ENCODE assay signal across 15 mouse cellular contexts in the genomic region with DNA sequence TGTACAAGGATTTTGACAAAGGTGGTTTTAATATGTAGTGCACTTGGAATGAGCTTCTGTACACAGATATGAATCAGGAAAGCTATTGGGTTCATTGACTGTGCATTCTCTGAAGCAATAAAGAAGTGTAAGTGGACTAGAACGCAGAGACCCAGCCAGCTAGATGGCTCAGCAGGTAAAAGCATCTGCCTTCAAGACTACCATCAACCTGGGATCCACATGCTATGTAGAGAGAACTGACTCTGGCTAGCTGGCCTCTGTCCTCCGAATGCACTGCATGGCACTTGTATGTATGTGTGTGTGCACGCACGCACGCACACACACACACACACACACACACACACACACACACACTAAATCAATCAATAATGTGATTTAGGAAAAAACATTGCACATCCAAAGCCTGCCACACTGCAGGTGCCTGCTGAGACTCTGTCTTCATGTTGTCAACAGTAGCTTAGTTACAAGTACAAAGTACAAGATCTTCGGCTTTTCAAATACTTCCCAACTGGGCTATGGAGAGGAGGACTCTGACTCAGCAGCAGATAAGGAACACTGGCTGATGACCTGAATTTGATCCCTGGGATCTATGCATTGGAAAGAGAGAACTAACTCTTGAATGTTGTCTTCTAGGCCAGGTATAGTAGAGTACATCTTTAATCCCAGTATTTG. TPM values are rescaled to one million over a fixed set of nuclear protein-coding genes. Genes with fewer than 3 reads are reported as not detected.
DNase-seq lines count a peak whose midpoint lies in the region; ATAC-seq and TF ChIP-seq lines count a peak whose summit lies in the region.
"Had no signal": no experiment of that assay in that cellular context is flagged by ENCODE, and none has a peak within 500 bp of the region (broad histone marks: within the 10 kb centered on the region; RNA-seq: fewer than 3 reads in every experiment).

No protein-coding gene starts in this region.

- H3K4me3 ChIP-seq in hindbrain, embryonic 16.5 days (ENCODE audit: low read length), result no peak overlapping the region
- no peak overlapping the region for H3K4me3 ChIP-seq in hindbrain, embryonic 14.5 days (replicated peaks; ENCODE audit: low read length)
- no peak overlapping the region for H3K4me3 ChIP-seq in MEL (ENCODE audit: control insufficient read depth in 1 of 2, insufficient read depth in 1 of 2, low read depth in 2 of 2, low read length in 2 of 2)
- no peak overlapping the region for H3K4me3 ChIP-seq in intestine, embryonic 16.5 days (ENCODE audit: low read length)
- no peak overlapping the region for H3K4me3 ChIP-seq in liver, postnatal 0 days (ENCODE audit: low read depth, low read length)
- H3K4me3 ChIP-seq: heart, embryonic 13.5 days; limb, embryonic 12.5 days had no signal

- no peak for DNase-seq in hindbrain, embryonic 14.5 days (ENCODE audit: low spot score)
- no peak for DNase-seq in MEL (ENCODE audit: low read depth, low spot score)
- DNase-seq in liver, postnatal 0 days, result peak; percentile 20
- DNase-seq in thymus, postnatal 36 days, result no peak
- no peak for DNase-seq in layer of hippocampus, adult 8-10 months (ENCODE audit: low spot score in 2 of 2)
- DNase-seq: adrenal gland, adult 8-10 months; B cell, adult 2 months; embryo, embryonic 11 days; gastrocnemius, postnatal 25 days; layer of hippocampus, postnatal 36 days; lung, postnatal 14 days had no signal

- no peaks in the 10 kb centered on the region for H3K9me3 ChIP-seq in hindbrain, embryonic 16.5 days (ENCODE audit: control insufficient read depth, low read length)
- no peaks in the 10 kb centered on the region for H3K9me3 ChIP-seq in hindbrain, embryonic 14.5 days (ENCODE audit: control insufficient read depth, low read length)
- no peaks in the 10 kb centered on the region for H3K9me3 ChIP-seq in MEL (replicated peaks; ENCODE audit: insufficient read depth, low read length)
- H3K9me3 ChIP-seq in intestine, embryonic 16.5 days (ENCODE audit: control insufficient read depth, low read length), result no peaks in the 10 kb centered on the region
- no peaks in the 10 kb centered on the region for H3K9me3 ChIP-seq in liver, postnatal 0 days (ENCODE audit: low read length)
- H3K9me3 ChIP-seq: heart, embryonic 13.5 days; limb, embryonic 12.5 days had no signal

- H3K79me2 ChIP-seq in MEL (ENCODE audit: control insufficient read depth, insufficient read depth, low read length, poor library complexity), result no peaks in the 10 kb centered on the region

- no peaks in the 10 kb centered on the region; the same call in 1 of the 2 replicates for H3K4me1 ChIP-seq in hindbrain, embryonic 16.5 days (ENCODE audit: control insufficient read depth, insufficient read depth, low read depth, low read length)
- H3K4me1 ChIP-seq in hindbrain, embryonic 14.5 days (replicated peaks; ENCODE audit: control insufficient read depth, insufficient read depth, low read length), result peaks cover 6% of the 10 kb centered on the region; the same call in 1 of the 2 replicates
- peaks cover 5 to 18% of the 10 kb centered on the region in 2 experiments for H3K4me1 ChIP-seq in MEL (ENCODE audit: control insufficient read depth in 1 of 2, insufficient read depth in 2 of 2, low read length in 2 of 2)
- H3K4me1 ChIP-seq in intestine, embryonic 16.5 days (ENCODE audit: control insufficient read depth, insufficient read depth, low read length), result peaks cover 9% of the 10 kb centered on the region; the same call in 1 of the 2 replicates
- H3K4me1 ChIP-seq in liver, postnatal 0 days (ENCODE audit: insufficient read depth), result peaks cover 24% of the 10 kb centered on the region
- H3K4me1 ChIP-seq: limb, embryonic 12.5 days had no signal

- TF ChIP-seq EP300 in MEL (IDR thresholded peaks at IDR 0.05; ENCODE audit: low read depth in 1 of 2, low read length in 2 of 2), result no peak
- no peak for TF ChIP-seq EP300 in liver, postnatal 0 days (IDR thresholded peaks at IDR 0.05; ENCODE audit: low read depth)

- no peaks in the 10 kb centered on the region for H3K27me3 ChIP-seq in hindbrain, embryonic 16.5 days (replicated peaks; ENCODE audit: control insufficient read depth, insufficient read depth, low read length)
- H3K27me3 ChIP-seq in hindbrain, embryonic 14.5 days (ENCODE audit: control insufficient read depth, insufficient read depth, low read length), result no peaks in the 10 kb centered on the region
- H3K27me3 ChIP-seq in MEL (ENCODE audit: control insufficient read depth in 1 of 2, insufficient read depth in 2 of 2, low read length in 2 of 2), result no peaks in the 10 kb centered on the region
- no peaks in the 10 kb centered on the region for H3K27me3 ChIP-seq in intestine, embryonic 16.5 days (replicated peaks; ENCODE audit: control insufficient read depth, insufficient read depth, low read length)
- H3K27me3 ChIP-seq in liver, postnatal 0 days (ENCODE audit: insufficient read depth, low read length), result no peaks in the 10 kb centered on the region
- H3K27me3 ChIP-seq: heart, embryonic 13.5 days; limb, embryonic 12.5 days had no signal

- H3K9ac ChIP-seq in hindbrain, embryonic 16.5 days (ENCODE audit: low read depth, low read length), result no peak overlapping the region
- no peak overlapping the region for H3K9ac ChIP-seq in hindbrain, embryonic 14.5 days
- no peak overlapping the region for H3K9ac ChIP-seq in MEL (ENCODE audit: control insufficient read depth, low read depth, low read length, poor library complexity, severe bottlenecking)
- no peak overlapping the region for H3K9ac ChIP-seq in intestine, embryonic 16.5 days (ENCODE audit: low read depth, low read length)
- H3K9ac ChIP-seq in liver, postnatal 0 days (replicated peaks), result no peak overlapping the region
- H3K9ac ChIP-seq: heart, embryonic 13.5 days; limb, embryonic 12.5 days had no signal

- 93% methylated on average over 6 of the region's 6 CpGs for WGBS in hindbrain, embryonic 16.5 days
- 95% methylated on average over 6 of the region's 6 CpGs for WGBS in hindbrain, embryonic 14.5 days
- WGBS in intestine, embryonic 16.5 days, result 71% methylated on average over 6 of the region's 6 CpGs
- whole genome bisulfite sequencing in liver, postnatal 0 days (ENCODE audit: insufficient replicate concordance), result 69% methylated on average over 6 of the region's 6 CpGs

- TF ChIP-seq RAD21 in MEL (IDR thresholded peaks at IDR 0.05; ENCODE audit: low read depth, low read length), result no peak

- H3K4me2 ChIP-seq in hindbrain, embryonic 16.5 days (ENCODE audit: low read length), result no peak overlapping the region
- H3K4me2 ChIP-seq in hindbrain, embryonic 14.5 days (replicated peaks), result no peak overlapping the region
- H3K4me2 ChIP-seq in intestine, embryonic 16.5 days (ENCODE audit: low read depth, low read length), result peak overlapping the region; percentile 23; the same call in 1 of the 2 replicates
- H3K4me2 ChIP-seq in liver, postnatal 0 days (ENCODE audit: low read depth, low read length), result no peak overlapping the region
- H3K4me2 ChIP-seq: heart, embryonic 13.5 days; limb, embryonic 12.5 days had no signal

- no peaks in the 10 kb centered on the region for H3K36me3 ChIP-seq in hindbrain, embryonic 16.5 days (ENCODE audit: control insufficient read depth, insufficient read depth, low read length)
- no peaks in the 10 kb centered on the region for H3K36me3 ChIP-seq in hindbrain, embryonic 14.5 days (replicated peaks; ENCODE audit: control insufficient read depth, insufficient read depth)
- H3K36me3 ChIP-seq in MEL (ENCODE audit: control insufficient read depth in 1 of 2, insufficient read depth in 2 of 2, low read length in 2 of 2), result peaks cover 0 to 21% of the 10 kb centered on the region in 2 experiments; a peak in 2 of 4 replicates
- no peaks in the 10 kb centered on the region for H3K36me3 ChIP-seq in intestine, embryonic 16.5 days (ENCODE audit: control insufficient read depth, insufficient read depth, low read length)
- no peaks in the 10 kb centered on the region for H3K36me3 ChIP-seq in liver, postnatal 0 days (replicated peaks; ENCODE audit: insufficient read depth, low read length)
- H3K36me3 ChIP-seq: heart, embryonic 13.5 days; limb, embryonic 12.5 days had no signal

- ATAC-seq in hindbrain, embryonic 16.5 days, result no peak
- no peak for ATAC-seq in hindbrain, embryonic 14.5 days (ENCODE audit: low FRiP score)
- peak; percentile 94 for ATAC-seq in intestine, embryonic 16.5 days
- ATAC-seq in liver, postnatal 0 days, result peak; percentile 89

- no peak for TF ChIP-seq POLR2A in MEL (IDR thresholded peaks at IDR 0.05; ENCODE audit: control insufficient read depth in 1 of 2, insufficient read depth in 1 of 2, low read depth in 1 of 2, low read length in 2 of 2, poor library complexity in 1 of 2)

- H3K27ac ChIP-seq in hindbrain, embryonic 16.5 days (ENCODE audit: low read depth, low read length), result peak overlapping the region; percentile 34; the same call in 1 of the 2 replicates
- no peak overlapping the region for H3K27ac ChIP-seq in hindbrain, embryonic 14.5 days
- no peak overlapping the region for H3K27ac ChIP-seq in MEL (ENCODE audit: control insufficient read depth, low read depth, low read length)
- H3K27ac ChIP-seq in intestine, embryonic 16.5 days (ENCODE audit: low read length), result peak overlapping the region; percentile 58
- H3K27ac ChIP-seq in liver, postnatal 0 days (ENCODE audit: low read depth), result 0 out of 2 replicates have a peak overlapping the region, but pooled peaks have one; percentile 4
- H3K27ac ChIP-seq: limb, embryonic 12.5 days had no signal

- no peak for TF ChIP-seq CTCF in MEL (IDR thresholded peaks at IDR 0.05 in 2 of 3, conservative IDR thresholded peaks at IDR 0.05 in 1 of 3; ENCODE audit: control insufficient read depth in 1 of 3, insufficient read depth in 1 of 3, low read depth in 2 of 3, low read length in 3 of 3, poor library complexity in 1 of 3, severe bottlenecking in 1 of 3)
- no peak for TF ChIP-seq CTCF in liver, postnatal 0 days (IDR thresholded peaks at IDR 0.05; ENCODE audit: low read depth)

TF ChIP-seq in MEL, 35 proteins besides CTCF, POLR2A, EP300 and RAD21:
- TF ChIP-seq ZC3H11A (IDR thresholded peaks at IDR 0.05; ENCODE audit: low read depth, low read length), result no peak
- TF ChIP-seq GATA1 (IDR thresholded peaks at IDR 0.05; ENCODE audit: low read depth, low read length), result 0 out of 2 replicates have a peak, but pooled peaks have one; percentile 6

RNA-seq across cellular contexts. Expression of gene 1110051M20Rik, which starts 57.1 kb away (rescaled TPM):
- polyA plus RNA-seq in hindbrain, embryonic 16.5 days (2015; fragmentation: Nextera tagmentation; extraction: Ambion mirVana), result 161 and 163 TPM in 2 replicates
- 143 and 155 TPM in 2 replicates for polyA plus RNA-seq in hindbrain, embryonic 14.5 days (2014; fragmentation: Nextera tagmentation; extraction: Ambion mirVana)
- 20.2 and 23.0 TPM in 2 replicates for total RNA-seq in MEL (2012; rRNA removed)
- polyA plus RNA-seq in MEL (2012; ENCODE audit: insufficient read depth in 1 of 2, insufficient read length in 2 of 2, low read depth in 1 of 2, low replicate concordance in 2 of 2, missing spikeins in 1 of 2), result 10 to 100 TPM in 1 of 2 experiments, not detected in 1; 23.3 TPM
- polyA plus RNA-seq in intestine, embryonic 16.5 days (2015; fragmentation: Nextera tagmentation; extraction: Ambion mirVana), result 34.6 and 36.0 TPM in 2 replicates
- 4.1 and 5.5 TPM in 2 replicates for polyA plus RNA-seq in liver, postnatal 0 days (2015; fragmentation: Nextera tagmentation; extraction: Ambion mirVana)
- 100 to 1,000 TPM; 108 to 144 (median 121) TPM for total RNA-seq in layer of hippocampus, adult 8-10 months (2022)

Comparison
In these comparisons a context has a peak if more than half of its experiments do, and no peak if none do; other contexts are left out.
1. H3K27ac ChIP-seq: peak in hindbrain, embryonic 16.5 days (single experiment), intestine, embryonic 16.5 days (single experiment) and liver, postnatal 0 days (single experiment); none in hindbrain, embryonic 14.5 days (single experiment) and MEL (single experiment).
2. ATAC-seq: peak in intestine, embryonic 16.5 days (single experiment) and liver, postnatal 0 days (single experiment); none in hindbrain, embryonic 16.5 days (single experiment) and hindbrain, embryonic 14.5 days (single experiment).